Mouse (Mus musculus): ENCODE results near the gene Klrb1.
A peak's percentile ranks its signal among the peaks of the same experiment; 100 is the strongest.
"Not testable (repeated sequence)": the region's sequence is repeated elsewhere in the genome, so short reads cannot be mapped to it uniquely, and the experiment has no call there.

The Klrb1 gene

GRCm38 (mm10) chr6:128722959-128723358, at the start of gene Klrb1:
Klrb1 (minus strand) TSS chr6:128723059.
- no peak for DNase-seq

GRCm38 (mm10) chr6:128769481-128770253, 46.8 kb upstream of the Klrb1 start:
- no peak for DNase-seq

GRCm38 (mm10) chr6:128768047-128768446, 45.2 kb upstream of the Klrb1 start:
- no peak for DNase-seq

GRCm38 (mm10) chr6:128766486-128767254, 43.8 kb upstream of the Klrb1 start:
- peak; percentile 38 for DNase-seq

- DNase-seq = no peak
Observed at GRCm38 (mm10) chr6:128765211-128765610, 42.4 kb upstream of the Klrb1 start.

GRCm38 (mm10) chr6:128764598-128764997, 41.7 kb upstream of the Klrb1 start:
- no peak for DNase-seq

GRCm38 (mm10) chr6:128763736-128764523, 41.1 kb upstream of the Klrb1 start:
- DNase-seq = peak; percentile 81

- DNase-seq = not testable (repeated sequence)
Observed at GRCm38 (mm10) chr6:128762892-128763670, 40.2 kb upstream of the Klrb1 start.

GRCm38 (mm10) chr6:128761144-128761540, 38.3 kb upstream of the Klrb1 start:
- DNase-seq = no peak

GRCm38 (mm10) chr6:128760416-128761143, 37.7 kb upstream of the Klrb1 start:
- peak; percentile 85 for DNase-seq

- DNase-seq = peak; percentile 95
Observed at GRCm38 (mm10) chr6:128760016-128760415, 37.2 kb upstream of the Klrb1 start.

- DNase-seq = no peak
Observed at GRCm38 (mm10) chr6:128759221-128759950, 36.5 kb upstream of the Klrb1 start.

- not testable (repeated sequence) for DNase-seq
Observed at GRCm38 (mm10) chr6:128755402-128755763, 32.5 kb upstream of the Klrb1 start.

GRCm38 (mm10) chr6:128754748-128755401, 32.0 kb upstream of the Klrb1 start:
- DNase-seq = not testable (repeated sequence)

- not testable (repeated sequence) for DNase-seq
Observed at GRCm38 (mm10) chr6:128754265-128754664, 31.4 kb upstream of the Klrb1 start.

- peak; percentile 79 for DNase-seq
Observed at GRCm38 (mm10) chr6:128753610-128754224, 30.9 kb upstream of the Klrb1 start.

- DNase-seq = not testable (repeated sequence)
Observed at GRCm38 (mm10) chr6:128747006-128747405, 24.1 kb upstream of the Klrb1 start.

GRCm38 (mm10) chr6:128737445-128737844, 14.6 kb upstream of the Klrb1 start:
- DNase-seq = no peak

- no peak for DNase-seq
Observed at GRCm38 (mm10) chr6:128736100-128736499, 13.2 kb upstream of the Klrb1 start.

GRCm38 (mm10) chr6:128734896-128735295, 12.0 kb upstream of the Klrb1 start:
- no peak for DNase-seq
